ENCODE assay signal across 8 mouse cellular contexts in the genomic region with DNA sequence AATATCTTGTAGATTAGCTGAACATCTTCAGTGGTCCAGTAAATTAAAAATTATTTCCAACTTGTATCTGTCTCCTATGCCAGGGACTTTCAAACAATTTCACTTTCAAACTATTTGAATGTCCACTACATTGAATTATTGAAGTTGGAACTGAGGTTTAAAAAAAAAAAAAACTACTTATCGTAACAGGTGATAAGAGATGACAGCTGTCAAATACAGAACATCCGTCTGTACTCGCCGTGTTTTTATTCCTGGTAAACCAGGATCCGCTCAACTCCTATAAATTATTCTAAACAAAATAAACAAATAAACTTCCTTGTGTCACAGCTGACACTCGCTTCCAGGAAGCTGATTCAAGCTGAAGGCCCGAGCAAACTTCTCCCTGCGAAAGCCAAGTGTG. TPM values are rescaled to one million over a fixed set of nuclear protein-coding genes. Genes with fewer than 3 reads are reported as not detected.
DNase-seq lines count a peak whose midpoint lies in the region; ATAC-seq and TF ChIP-seq lines count a peak whose summit lies in the region.

No protein-coding gene starts in this region.

- WGBS in embryonic facial prominence, embryonic 11.5 days: 12% methylated on average over 8 of the region's 8 CpGs
- 10% methylated on average over 8 of the region's 8 CpGs for WGBS in hindbrain, postnatal 0 days
- 11% methylated on average over 8 of the region's 8 CpGs for WGBS in midbrain, postnatal 0 days

- peak overlapping the region; percentile 94 for H3K9ac ChIP-seq in embryonic facial prominence, embryonic 11.5 days (replicated peaks; ENCODE audit: low read length)
- H3K9ac ChIP-seq in hindbrain, postnatal 0 days (replicated peaks; ENCODE audit: low read length): peak overlapping the region; percentile 83
- H3K9ac ChIP-seq in midbrain, postnatal 0 days (replicated peaks; ENCODE audit: low read length, poor library complexity, severe bottlenecking): no peak overlapping the region

- no peak for ATAC-seq in embryonic facial prominence, embryonic 11.5 days (replicated peaks; ENCODE audit: insufficient number of reproducible peaks, low FRiP score, low TSS enrichment, low read depth)
- no peak for ATAC-seq in hindbrain, postnatal 0 days
- ATAC-seq in midbrain, postnatal 0 days (ENCODE audit: low FRiP score): no peak
- ATAC-seq in cerebellum, adult (ENCODE audit: insufficient number of reproducible peaks, low FRiP score, low TSS enrichment): no peak

- peak overlapping the region; percentile 87 for H3K4me3 ChIP-seq in layer of hippocampus, adult 2 months
- peak overlapping the region; percentile 90 for H3K4me3 ChIP-seq in embryonic facial prominence, embryonic 11.5 days (ENCODE audit: low read depth, low read length)
- H3K4me3 ChIP-seq in hindbrain, postnatal 0 days (ENCODE audit: low read length): peak overlapping the region; percentile 93
- H3K4me3 ChIP-seq in midbrain, postnatal 0 days (ENCODE audit: low read depth, low read length): peak overlapping the region; percentile 73

- peak overlapping the region; percentile 81; the same call in 1 of the 2 replicates for H3K27ac ChIP-seq in layer of hippocampus, adult 2 months
- no peak overlapping the region for H3K27ac ChIP-seq in embryonic facial prominence, embryonic 11.5 days (replicated peaks; ENCODE audit: low read depth, low read length)
- H3K27ac ChIP-seq in hindbrain, postnatal 0 days: no peak overlapping the region; the same call in 1 of the 2 replicates
- H3K27ac ChIP-seq in midbrain, postnatal 0 days (ENCODE audit: low read depth, low read length): no peak overlapping the region

- no peaks in the 10 kb centered on the region for H3K4me1 ChIP-seq in embryonic facial prominence, embryonic 11.5 days (ENCODE audit: control insufficient read depth, insufficient read depth, low read length)
- H3K4me1 ChIP-seq in hindbrain, postnatal 0 days (ENCODE audit: insufficient read depth, low read length): no peaks in the 10 kb centered on the region
- no peaks in the 10 kb centered on the region for H3K4me1 ChIP-seq in midbrain, postnatal 0 days (ENCODE audit: insufficient read depth, low read length)

- DNase-seq in layer of hippocampus, adult 2 months (ENCODE audit: low spot score in 2 of 2): no peak
- DNase-seq in layer of hippocampus, adult 9-11 months: no peak
- no peak for DNase-seq in embryonic facial prominence, embryonic 11.5 days (ENCODE audit: low spot score)
- DNase-seq in hindbrain, postnatal 0 days (ENCODE audit: low spot score): no peak
- DNase-seq in midbrain, postnatal 0 days (ENCODE audit: low spot score): no peak
- DNase-seq in natural killer cell, adult 2 months (ENCODE audit: low spot score in 2 of 2): no peak
- no peak for DNase-seq in layer of hippocampus, postnatal 25 days (ENCODE audit: extremely low spot score in 1 of 2, low spot score in 1 of 2)

- peak overlapping the region; percentile 51 for H3K4me2 ChIP-seq in embryonic facial prominence, embryonic 11.5 days (ENCODE audit: low read depth, low read length)
- H3K4me2 ChIP-seq in hindbrain, postnatal 0 days (ENCODE audit: low read depth, low read length): peak overlapping the region; percentile 73
- H3K4me2 ChIP-seq in midbrain, postnatal 0 days (ENCODE audit: low read depth, low read length, poor library complexity, severe bottlenecking): peak overlapping the region; percentile 89

- no peaks in the 10 kb centered on the region for H3K9me3 ChIP-seq in embryonic facial prominence, embryonic 11.5 days (replicated peaks; ENCODE audit: control insufficient read depth, low read length)
- no peaks in the 10 kb centered on the region for H3K9me3 ChIP-seq in hindbrain, postnatal 0 days (ENCODE audit: low read length)
- no peaks in the 10 kb centered on the region for H3K9me3 ChIP-seq in midbrain, postnatal 0 days (ENCODE audit: low read length)

- H3K27me3 ChIP-seq in embryonic facial prominence, embryonic 11.5 days (ENCODE audit: control insufficient read depth, insufficient read depth, low read length): no peaks in the 10 kb centered on the region
- H3K27me3 ChIP-seq in hindbrain, postnatal 0 days (ENCODE audit: insufficient read depth, low read length): no peaks in the 10 kb centered on the region
- H3K27me3 ChIP-seq in midbrain, postnatal 0 days (ENCODE audit: insufficient read depth, low read length): no peaks in the 10 kb centered on the region

- H3K36me3 ChIP-seq in embryonic facial prominence, embryonic 11.5 days (replicated peaks; ENCODE audit: control insufficient read depth, insufficient read depth, low read depth, low read length): no peaks in the 10 kb centered on the region
- no peaks in the 10 kb centered on the region for H3K36me3 ChIP-seq in hindbrain, postnatal 0 days (ENCODE audit: insufficient read depth, low read length)
- H3K36me3 ChIP-seq in midbrain, postnatal 0 days (ENCODE audit: insufficient read depth, low read length): no peaks in the 10 kb centered on the region

- TF ChIP-seq CTCF in layer of hippocampus, adult 2 months (conservative IDR thresholded peaks at IDR 0.05): no peak
- no peak for TF ChIP-seq CTCF in hindbrain, postnatal 0 days (IDR thresholded peaks at IDR 0.05; ENCODE audit: low read depth)
- TF ChIP-seq CTCF in midbrain, postnatal 0 days (IDR thresholded peaks at IDR 0.05): no peak

RNA-seq across cellular contexts. Expression of a gene that starts 0.7 kb away (rescaled TPM):
- 10 to 100 TPM; 33.2 to 38.2 TPM for total RNA-seq in layer of hippocampus, adult 2 months (2021)
- polyA plus RNA-seq in embryonic facial prominence, embryonic 11.5 days (2014; fragmentation: Nextera tagmentation; extraction: Ambion mirVana): 125 and 131 TPM in 2 replicates
- 18.6 and 26.0 TPM in 2 replicates for total RNA-seq in hindbrain, postnatal 0 days (2014; rRNA removed)
- 31.2 and 33.0 TPM in 2 replicates for polyA plus RNA-seq in hindbrain, postnatal 0 days (2015; fragmentation: Nextera tagmentation; extraction: Ambion mirVana)
- 13.7 and 22.7 TPM in 2 replicates for total RNA-seq in midbrain, postnatal 0 days (2014; rRNA removed)
- polyA plus RNA-seq in midbrain, postnatal 0 days (2015; fragmentation: Nextera tagmentation; extraction: Ambion mirVana): 19.5 and 27.7 TPM in 2 replicates
- total RNA-seq in layer of hippocampus, postnatal 25 days (2021): 10 to 100 TPM; 28.5 to 29.5 TPM

RNA-seq across cellular contexts. Expression of a gene that starts 13.3 kb away (rescaled TPM):
- total RNA-seq in layer of hippocampus, adult 2 months (2021): under 1 TPM; 0.46 to 0.66 TPM
- polyA plus RNA-seq in embryonic facial prominence, embryonic 11.5 days (2014; fragmentation: Nextera tagmentation; extraction: Ambion mirVana): not detected in 2 replicates
- 0.14 TPM in 1 of 2 replicates, not detected in the other for total RNA-seq in hindbrain, postnatal 0 days (2014; rRNA removed)
- polyA plus RNA-seq in hindbrain, postnatal 0 days (2015; fragmentation: Nextera tagmentation; extraction: Ambion mirVana): 0.09 and 0.13 TPM in 2 replicates
- 0.11 TPM in 1 of 2 replicates, not detected in the other for total RNA-seq in midbrain, postnatal 0 days (2014; rRNA removed)
- 0.10 and 0.12 TPM in 2 replicates for polyA plus RNA-seq in midbrain, postnatal 0 days (2015; fragmentation: Nextera tagmentation; extraction: Ambion mirVana)
- total RNA-seq in layer of hippocampus, postnatal 25 days (2021): under 1 TPM; 0.62 to 0.73 TPM

RNA-seq across cellular contexts. Expression of a gene that starts 56.5 kb away (rescaled TPM):
- 100 to 1,000 TPM; 705 to 728 TPM for total RNA-seq in layer of hippocampus, adult 2 months (2021)
- polyA plus RNA-seq in embryonic facial prominence, embryonic 11.5 days (2014; fragmentation: Nextera tagmentation; extraction: Ambion mirVana): 1,036 and 1,093 TPM in 2 replicates
- total RNA-seq in hindbrain, postnatal 0 days (2014; rRNA removed): 890 and 1,017 TPM in 2 replicates
- 640 and 652 TPM in 2 replicates for polyA plus RNA-seq in hindbrain, postnatal 0 days (2015; fragmentation: Nextera tagmentation; extraction: Ambion mirVana)
- total RNA-seq in midbrain, postnatal 0 days (2014; rRNA removed): 896 and 1,170 TPM in 2 replicates
- 615 and 622 TPM in 2 replicates for polyA plus RNA-seq in midbrain, postnatal 0 days (2015; fragmentation: Nextera tagmentation; extraction: Ambion mirVana)
- 100 to 1,000 TPM; 604 to 704 TPM for total RNA-seq in layer of hippocampus, postnatal 25 days (2021)

RNA-seq across cellular contexts. Expression of a gene that starts 56.5 kb away (rescaled TPM):
- total RNA-seq in layer of hippocampus, adult 2 months (2021): 10 to 100 TPM; 33.6 to 37.3 TPM
- polyA plus RNA-seq in embryonic facial prominence, embryonic 11.5 days (2014; fragmentation: Nextera tagmentation; extraction: Ambion mirVana): 70.4 and 70.6 TPM in 2 replicates
- 19.4 and 23.4 TPM in 2 replicates for total RNA-seq in hindbrain, postnatal 0 days (2014; rRNA removed)
- polyA plus RNA-seq in hindbrain, postnatal 0 days (2015; fragmentation: Nextera tagmentation; extraction: Ambion mirVana): 65.5 and 66.8 TPM in 2 replicates
- total RNA-seq in midbrain, postnatal 0 days (2014; rRNA removed): 18.6 and 34.3 TPM in 2 replicates
- polyA plus RNA-seq in midbrain, postnatal 0 days (2015; fragmentation: Nextera tagmentation; extraction: Ambion mirVana): 66.2 and 68.4 TPM in 2 replicates
- total RNA-seq in layer of hippocampus, postnatal 25 days (2021): 10 to 100 TPM; 27.7 to 34.2 TPM
